Mouse (Mus musculus): ENCODE results near the gene Gm20388. TPM values are rescaled to one million over a fixed set of nuclear protein-coding genes. Genes with fewer than 3 reads are reported as not detected.
A peak's percentile ranks its signal among the peaks of the same experiment; 100 is the strongest.

Gene Gm20388
- polyA plus RNA-seq, 1 experiment: 18.7 TPM

GRCm38 (mm10) chr8:120433143-120433542 is 522.5 kb downstream of the Gm20388 start:
- peaks cover 32% of the 10 kb centered on the region for H3K4me1 ChIP-seq (ENCODE audit: control insufficient read depth, insufficient read depth, low read length)
- H3K27ac ChIP-seq (ENCODE audit: insufficient read depth, low read length): no peak overlapping the region
- TF ChIP-seq POLR2A (IDR thresholded peaks at IDR 0.05; ENCODE audit: borderline replicate concordance, insufficient read depth, low read length) (no peak), CTCF (IDR thresholded peaks at IDR 0.05; ENCODE audit: borderline replicate concordance, insufficient read depth, low read depth, low read length) (no peak)
- 66% methylated on average over 7 of the region's 7 CpGs for WGBS
- no peak overlapping the region for H3K4me3 ChIP-seq (replicated peaks; ENCODE audit: insufficient read depth, low read depth, low read length)
- no peak for DNase-seq
- H3K27me3 ChIP-seq (ENCODE audit: control insufficient read depth, insufficient read depth, low read length): no peaks in the 10 kb centered on the region

- WGBS: 97% methylated on average over 1 of the region's 1 CpGs
- Histone ChIP-seq H3K4me1 (ENCODE audit: control insufficient read depth, insufficient read depth, low read length) (peaks cover 37% of the 10 kb centered on the region), H3K4me3 (replicated peaks; ENCODE audit: insufficient read depth, low read depth, low read length) (no peak overlapping the region), H3K27ac (ENCODE audit: insufficient read depth, low read length) (no peak overlapping the region), H3K27me3 (ENCODE audit: control insufficient read depth, insufficient read depth, low read length) (no peaks in the 10 kb centered on the region)
- TF ChIP-seq CTCF (IDR thresholded peaks at IDR 0.05; ENCODE audit: borderline replicate concordance, insufficient read depth, low read depth, low read length): no peak
- no peak for TF ChIP-seq POLR2A (IDR thresholded peaks at IDR 0.05; ENCODE audit: borderline replicate concordance, insufficient read depth, low read length)
- DNase-seq: no peak
These were observed 523.1 kb downstream of the Gm20388 start for GRCm38 (mm10) chr8:120433734-120434133.

- Histone ChIP-seq H3K4me1 (ENCODE audit: control insufficient read depth, insufficient read depth, low read length) (peaks cover 51% of the 10 kb centered on the region), H3K27me3 (ENCODE audit: control insufficient read depth, insufficient read depth, low read length) (no peaks in the 10 kb centered on the region), H3K27ac (ENCODE audit: insufficient read depth, low read length) (no peak overlapping the region), H3K4me3 (replicated peaks; ENCODE audit: insufficient read depth, low read depth, low read length) (no peak overlapping the region)
- TF ChIP-seq CTCF (IDR thresholded peaks at IDR 0.05; ENCODE audit: borderline replicate concordance, insufficient read depth, low read depth, low read length) (no peak), POLR2A (IDR thresholded peaks at IDR 0.05; ENCODE audit: borderline replicate concordance, insufficient read depth, low read length) (no peak)
- DNase-seq: no peak
- WGBS: 98% methylated on average over 15 of the region's 15 CpGs
These were observed 525.1 kb downstream of the Gm20388 start for GRCm38 (mm10) chr8:120435781-120436180.

- no peak overlapping the region for H3K27ac ChIP-seq (ENCODE audit: insufficient read depth, low read length)
These were observed 525.9 kb downstream of the Gm20388 start for GRCm38 (mm10) chr8:120436491-120437030.

GRCm38 (mm10) chr8:120437207-120437606 is 526.6 kb downstream of the Gm20388 start:
- WGBS: 77% methylated on average over 1 of the region's 1 CpGs
- no peaks in the 10 kb centered on the region for H3K27me3 ChIP-seq (ENCODE audit: control insufficient read depth, insufficient read depth, low read length)
- no peak overlapping the region for H3K27ac ChIP-seq (ENCODE audit: insufficient read depth, low read length)
- DNase-seq: no peak
- no peak overlapping the region for H3K4me3 ChIP-seq (replicated peaks; ENCODE audit: insufficient read depth, low read depth, low read length)
- no peak for TF ChIP-seq POLR2A (IDR thresholded peaks at IDR 0.05; ENCODE audit: borderline replicate concordance, insufficient read depth, low read length)
- no peak for TF ChIP-seq CTCF (IDR thresholded peaks at IDR 0.05; ENCODE audit: borderline replicate concordance, insufficient read depth, low read depth, low read length)
- H3K4me1 ChIP-seq (ENCODE audit: control insufficient read depth, insufficient read depth, low read length): peaks cover 56% of the 10 kb centered on the region

More at GRCm38 (mm10) chr8:120436491-120437030, 525.9 kb downstream of the Gm20388 start:
- Histone ChIP-seq H3K4me1 (ENCODE audit: control insufficient read depth, insufficient read depth, low read length) (peaks cover 49% of the 10 kb centered on the region), H3K27me3 (ENCODE audit: control insufficient read depth, insufficient read depth, low read length) (no peaks in the 10 kb centered on the region), H3K4me3 (replicated peaks; ENCODE audit: insufficient read depth, low read depth, low read length) (no peak overlapping the region)
- WGBS: 79% methylated on average over 5 of the region's 5 CpGs
- TF ChIP-seq POLR2A (IDR thresholded peaks at IDR 0.05; ENCODE audit: borderline replicate concordance, insufficient read depth, low read length): no peak
- no peak for TF ChIP-seq CTCF (IDR thresholded peaks at IDR 0.05; ENCODE audit: borderline replicate concordance, insufficient read depth, low read depth, low read length)
- DNase-seq: no peak

GRCm38 (mm10) chr8:120437666-120438395 is 527.2 kb downstream of the Gm20388 start:
- no peak for TF ChIP-seq CTCF (IDR thresholded peaks at IDR 0.05; ENCODE audit: borderline replicate concordance, insufficient read depth, low read depth, low read length)
- no peak for TF ChIP-seq POLR2A (IDR thresholded peaks at IDR 0.05; ENCODE audit: borderline replicate concordance, insufficient read depth, low read length)
- H3K27me3 ChIP-seq (ENCODE audit: control insufficient read depth, insufficient read depth, low read length): no peaks in the 10 kb centered on the region
- WGBS: 22% methylated on average over 21 of the region's 21 CpGs
- H3K4me3 ChIP-seq (replicated peaks; ENCODE audit: insufficient read depth, low read depth, low read length): no peak overlapping the region
- peak; percentile 80 to 89 for DNase-seq
- H3K27ac ChIP-seq (ENCODE audit: insufficient read depth, low read length): 0 out of 2 replicates have a peak overlapping the region, but pooled peaks have one; percentile 27
- peaks cover 62% of the 10 kb centered on the region for H3K4me1 ChIP-seq (ENCODE audit: control insufficient read depth, insufficient read depth, low read length)

GRCm38 (mm10) chr8:120439309-120439708 is 528.7 kb downstream of the Gm20388 start:
- H3K27ac ChIP-seq (ENCODE audit: insufficient read depth, low read length): no peak overlapping the region
- TF ChIP-seq POLR2A (IDR thresholded peaks at IDR 0.05; ENCODE audit: borderline replicate concordance, insufficient read depth, low read length): no peak
- TF ChIP-seq CTCF (IDR thresholded peaks at IDR 0.05; ENCODE audit: borderline replicate concordance, insufficient read depth, low read depth, low read length): no peak
- H3K4me1 ChIP-seq (ENCODE audit: control insufficient read depth, insufficient read depth, low read length): peaks cover 63% of the 10 kb centered on the region
- no peak overlapping the region for H3K4me3 ChIP-seq (replicated peaks; ENCODE audit: insufficient read depth, low read depth, low read length)
- WGBS: 52% methylated on average over 19 of the region's 19 CpGs
- H3K27me3 ChIP-seq (ENCODE audit: control insufficient read depth, insufficient read depth, low read length): no peaks in the 10 kb centered on the region
- no peak for DNase-seq

GRCm38 (mm10) chr8:120440739-120441138 is 530.1 kb downstream of the Gm20388 start:
- TF ChIP-seq CTCF (IDR thresholded peaks at IDR 0.05; ENCODE audit: borderline replicate concordance, insufficient read depth, low read depth, low read length): no peak
- TF ChIP-seq POLR2A (IDR thresholded peaks at IDR 0.05; ENCODE audit: borderline replicate concordance, insufficient read depth, low read length): no peak
- Histone ChIP-seq H3K4me1 (ENCODE audit: control insufficient read depth, insufficient read depth, low read length) (peaks cover 63% of the 10 kb centered on the region), H3K4me3 (replicated peaks; ENCODE audit: insufficient read depth, low read depth, low read length) (no peak overlapping the region), H3K27me3 (ENCODE audit: control insufficient read depth, insufficient read depth, low read length) (no peaks in the 10 kb centered on the region), H3K27ac (ENCODE audit: insufficient read depth, low read length) (no peak overlapping the region)
- 82% methylated on average over 12 of the region's 12 CpGs for WGBS
- DNase-seq: no peak
